Mouse (Mus musculus): ENCODE measurements around the gene Sumo3.

Sumo3 gene

DNA sequence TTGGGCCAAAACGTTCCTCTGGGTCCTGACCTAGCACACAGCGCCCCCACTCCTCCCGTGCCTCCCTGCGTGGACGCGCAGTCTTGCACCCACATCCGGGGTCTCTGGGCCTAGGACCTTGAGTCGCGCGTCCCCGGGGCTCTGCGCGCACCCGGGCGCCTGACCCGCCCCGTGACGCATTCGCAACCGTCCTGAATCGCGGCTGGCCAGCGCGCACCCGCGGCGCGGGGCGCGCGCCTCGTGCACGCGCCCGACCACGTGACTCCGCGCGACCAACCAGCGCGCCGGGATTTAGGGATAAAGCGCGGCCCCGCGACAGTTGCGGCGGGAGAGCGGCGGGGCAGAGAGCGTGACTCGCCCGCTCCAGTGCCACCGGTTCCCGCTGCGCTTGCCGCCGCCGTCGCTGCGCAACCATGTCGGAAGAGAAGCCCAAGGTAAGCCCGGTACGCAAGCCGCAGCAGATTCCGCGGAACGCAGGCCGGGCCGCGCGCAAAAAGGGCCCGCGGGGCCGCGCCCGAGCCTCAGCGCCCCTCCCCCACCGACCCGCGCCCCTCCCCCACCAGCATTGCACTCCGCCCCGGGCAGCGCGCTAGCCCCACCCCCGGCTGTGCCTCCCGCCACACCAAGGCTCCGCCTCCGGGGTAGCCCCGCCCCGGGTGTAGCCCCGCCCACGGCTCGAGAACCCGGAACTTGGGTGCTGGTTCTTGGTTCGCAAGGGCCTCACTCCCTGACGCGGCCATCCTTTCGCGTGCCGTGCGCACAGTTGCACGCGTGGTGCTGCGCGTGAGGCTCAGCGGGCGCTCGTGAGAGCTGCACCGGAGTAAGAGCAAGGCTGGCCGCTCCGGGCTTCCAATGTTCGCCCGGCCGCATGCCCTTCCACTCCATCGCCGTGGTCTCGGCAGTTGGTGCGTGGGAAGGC is at the start of gene Sumo3, which contains the start of gene Gm49325:
Gene Sumo3 (plus strand): TSS at position 190 of the 919 bp plus-strand sequence.
Gene Gm49325 (plus strand): TSS at position 290 of the 919 bp plus-strand sequence.
- DNase-seq (ENCODE audit: low spot score in 2 of 2), result peak; percentile 90

DNA sequence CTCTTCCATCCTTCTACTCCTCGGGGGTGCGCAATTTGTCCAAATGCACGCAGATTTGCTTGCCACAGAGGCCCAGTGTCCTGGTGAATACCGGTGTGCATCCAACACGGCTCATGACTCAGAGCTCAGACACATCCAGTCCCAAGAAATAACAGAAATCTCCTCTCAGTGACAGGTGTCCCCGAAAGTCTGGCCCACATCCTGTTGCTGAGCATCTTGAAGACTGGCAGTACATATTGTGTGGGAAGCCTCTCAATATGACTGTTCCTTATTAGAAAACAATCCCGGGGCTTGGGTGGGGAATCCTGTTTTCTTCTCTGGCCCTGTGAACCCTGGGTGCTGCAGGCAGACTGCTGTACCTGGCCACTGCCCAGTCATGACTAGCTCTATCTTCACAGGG is 49.3 kb upstream of the Sumo3 start:
- peak in 1 of 2 experiments; percentile 10 for DNase-seq (ENCODE audit: low spot score in 2 of 2)

DNA sequence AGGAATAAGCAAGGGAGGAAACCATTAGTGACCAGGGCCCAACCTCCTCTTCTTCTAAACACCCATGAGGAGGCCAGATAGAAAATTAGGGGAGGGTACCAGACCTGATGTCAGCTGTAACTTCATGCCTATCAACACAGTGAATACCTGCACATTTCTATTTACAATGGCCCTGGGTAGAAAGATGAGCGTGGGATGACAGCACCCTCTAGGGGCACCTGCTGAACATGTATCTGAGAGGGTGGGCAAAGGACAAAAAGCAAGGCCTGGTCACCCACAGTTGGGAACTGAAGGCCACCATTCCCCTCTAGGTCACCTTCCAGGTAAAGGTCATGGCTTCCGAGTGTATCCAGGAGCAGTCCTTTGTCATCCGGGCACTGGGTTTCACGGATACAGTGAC is 48.3 kb upstream of the Sumo3 start:
- DNase-seq (ENCODE audit: low spot score in 2 of 2), result no peak

DNA sequence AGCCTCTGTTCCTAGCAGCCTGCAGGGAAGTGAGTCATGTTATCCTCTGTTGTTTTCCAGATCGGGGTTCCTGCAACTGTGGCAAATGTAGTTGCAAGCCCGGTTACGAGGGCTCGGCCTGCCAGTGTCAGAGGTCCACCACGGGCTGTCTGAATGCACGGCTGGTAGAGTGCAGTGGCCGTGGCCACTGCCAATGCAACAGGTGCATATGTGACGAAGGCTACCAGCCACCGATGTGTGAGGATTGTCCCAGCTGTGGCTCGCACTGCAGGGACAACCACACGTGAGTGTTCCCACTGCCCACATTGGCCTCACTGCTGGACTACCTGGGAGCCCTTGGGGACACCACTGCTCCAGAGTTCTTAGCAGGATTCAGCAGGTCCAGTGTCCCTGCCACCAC is 45.8 kb upstream of the Sumo3 start:
- no peak for DNase-seq (ENCODE audit: low spot score in 2 of 2)

DNA sequence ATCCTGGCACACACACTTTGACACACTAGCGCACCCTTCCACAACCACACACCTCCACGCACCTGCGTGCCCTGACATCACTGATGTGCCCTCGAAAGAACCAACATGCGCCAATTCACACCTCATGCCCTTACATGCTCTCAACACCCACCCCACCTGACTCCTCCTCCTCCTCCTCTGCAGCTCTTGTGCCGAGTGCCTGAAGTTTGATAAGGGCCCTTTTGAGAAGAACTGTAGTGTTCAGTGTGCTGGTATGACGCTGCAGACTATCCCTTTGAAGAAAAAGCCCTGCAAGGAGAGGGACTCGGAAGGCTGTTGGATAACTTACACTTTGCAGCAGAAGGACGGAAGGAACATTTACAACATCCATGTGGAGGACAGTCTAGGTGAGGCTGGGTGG is 45.1 kb upstream of the Sumo3 start:
- DNase-seq (ENCODE audit: low spot score in 2 of 2), result no peak

DNA sequence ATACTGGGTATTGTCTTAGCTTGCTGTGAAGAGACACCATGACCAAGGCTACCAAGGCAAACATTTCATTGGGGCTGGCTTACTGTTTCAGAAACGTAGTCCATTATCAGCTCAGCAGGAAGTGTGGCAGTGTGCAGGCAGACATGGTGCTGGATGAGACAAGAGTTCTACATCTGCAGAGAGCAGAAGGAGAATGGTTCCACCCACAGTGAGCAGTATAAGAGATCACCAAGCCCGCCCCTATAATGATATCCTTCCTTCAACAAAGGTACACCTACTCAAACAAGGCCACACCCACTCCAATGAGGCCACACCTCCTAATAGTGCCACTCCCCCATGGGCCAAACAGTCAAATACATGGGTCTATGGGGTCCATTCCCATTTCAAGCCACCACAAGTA is 44.4 kb upstream of the Sumo3 start:
- DNase-seq (ENCODE audit: low spot score in 2 of 2), result no peak

DNA sequence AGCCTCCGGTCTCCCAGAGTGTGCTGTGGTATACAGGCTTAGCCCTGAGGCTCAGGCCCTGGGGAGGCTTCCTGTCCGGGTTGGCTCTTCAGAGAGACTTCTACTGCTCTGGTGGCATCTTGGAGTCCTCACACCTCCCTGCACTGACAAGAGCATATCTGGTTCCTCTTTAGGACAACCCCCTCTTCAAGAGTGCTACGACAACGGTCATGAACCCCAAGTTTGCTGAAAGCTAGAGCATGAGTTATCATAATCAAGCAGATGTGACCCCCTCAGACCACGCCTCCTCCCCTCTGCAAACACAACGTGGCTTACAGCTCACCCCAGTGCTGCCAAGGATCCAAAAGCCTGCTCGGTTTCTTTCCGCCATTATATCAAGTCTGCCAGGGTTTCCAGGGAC is 40.9 kb upstream of the Sumo3 start:
- DNase-seq (ENCODE audit: low spot score in 2 of 2), result no peak

DNA sequence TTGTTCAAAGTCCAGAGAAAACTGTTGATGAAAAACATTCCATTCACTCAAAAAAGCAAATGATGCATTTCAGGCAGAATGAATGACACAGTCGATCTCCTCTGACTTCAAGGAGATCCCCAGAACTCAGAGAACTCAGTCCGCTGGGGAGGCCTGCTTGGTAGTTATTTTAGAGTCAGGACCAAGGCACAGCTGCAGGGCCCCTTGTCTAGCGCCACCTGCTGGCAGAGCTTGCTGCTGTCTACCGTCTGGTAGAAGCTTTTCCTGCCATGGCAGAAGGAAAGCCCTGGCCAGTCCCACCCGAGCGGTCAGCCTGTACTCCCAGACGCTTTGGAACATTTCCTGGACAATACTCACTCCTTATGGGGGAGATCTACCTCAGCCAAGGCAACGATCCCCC is 39.2 kb upstream of the Sumo3 start:
- peak; percentile 35 to 44 for DNase-seq (ENCODE audit: low spot score in 2 of 2)

DNA sequence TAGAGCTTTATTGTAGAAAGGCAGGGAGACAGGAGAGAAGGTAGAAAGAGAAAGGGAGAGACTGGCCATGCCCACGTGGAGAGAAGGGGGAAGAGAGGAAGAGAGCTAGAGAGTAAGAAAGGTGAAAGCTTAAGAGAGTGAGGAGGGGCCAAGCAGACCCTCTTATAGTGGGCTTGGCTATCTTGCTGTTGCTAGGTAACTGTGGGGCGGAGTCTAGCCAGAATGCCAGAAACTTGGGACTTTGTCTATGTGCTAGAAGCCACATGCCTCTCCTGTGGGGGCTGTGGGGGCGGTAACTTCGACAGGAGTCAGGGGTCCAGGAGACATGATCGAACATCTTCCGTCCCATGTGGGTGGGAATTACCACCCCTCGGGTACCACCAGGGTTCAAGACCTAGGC is 36.4 kb upstream of the Sumo3 start:
- DNase-seq (ENCODE audit: low spot score in 2 of 2), result no peak

DNA sequence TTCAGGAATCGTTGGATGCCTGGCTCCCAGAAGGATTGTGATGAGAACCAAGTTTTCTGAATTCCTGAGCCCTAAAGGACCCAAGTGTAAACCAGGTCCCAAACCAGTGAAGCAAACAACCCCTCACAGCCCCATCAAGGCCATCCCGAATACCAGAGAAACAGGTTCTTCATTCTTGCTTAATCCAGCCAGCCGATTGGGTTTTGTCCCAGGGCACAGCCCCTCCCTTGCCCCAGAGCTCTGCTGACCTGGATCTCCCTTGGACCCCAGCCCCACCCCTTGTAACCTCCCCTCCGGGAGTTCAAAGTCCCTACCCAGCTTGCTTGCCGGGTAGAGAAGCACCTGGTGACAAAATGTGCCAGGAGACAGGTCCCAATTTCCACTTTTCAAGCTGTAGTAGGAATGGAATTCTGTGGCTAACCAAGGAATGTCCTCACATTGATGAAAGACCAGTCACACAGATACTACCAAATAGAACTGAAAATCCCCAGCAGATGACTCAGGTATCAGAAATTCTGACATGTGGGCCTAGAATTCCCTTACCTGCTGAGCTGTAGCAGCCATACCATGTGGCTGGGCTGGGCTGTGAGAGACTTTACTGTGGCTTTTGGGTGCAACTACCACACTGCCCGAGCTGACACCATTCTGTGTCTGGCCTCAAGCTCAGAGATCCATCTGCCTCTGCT is 35.8 kb upstream of the Sumo3 start:
- no peak for DNase-seq (ENCODE audit: low spot score in 2 of 2)

DNA sequence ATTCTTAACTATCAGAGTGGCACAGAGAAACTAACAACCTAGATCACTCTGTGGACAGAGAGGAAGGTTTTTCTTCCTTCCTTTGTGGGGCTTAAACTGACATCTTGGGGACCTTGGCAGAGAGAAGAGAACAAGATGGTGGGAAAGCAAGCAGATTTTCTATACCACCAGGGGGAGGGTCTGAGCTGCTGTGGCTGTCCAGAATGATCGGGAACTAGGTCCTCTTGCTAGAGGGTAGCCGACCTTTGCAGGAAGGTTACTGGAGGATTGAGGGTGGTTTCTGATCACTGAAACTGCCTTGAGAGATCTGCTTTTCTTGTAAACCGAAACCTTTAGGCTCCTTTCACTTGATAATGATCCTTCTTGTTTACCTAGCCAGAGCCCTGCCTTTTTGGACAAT is 33.7 kb upstream of the Sumo3 start:
- DNase-seq (ENCODE audit: low spot score in 2 of 2), result no peak

DNA sequence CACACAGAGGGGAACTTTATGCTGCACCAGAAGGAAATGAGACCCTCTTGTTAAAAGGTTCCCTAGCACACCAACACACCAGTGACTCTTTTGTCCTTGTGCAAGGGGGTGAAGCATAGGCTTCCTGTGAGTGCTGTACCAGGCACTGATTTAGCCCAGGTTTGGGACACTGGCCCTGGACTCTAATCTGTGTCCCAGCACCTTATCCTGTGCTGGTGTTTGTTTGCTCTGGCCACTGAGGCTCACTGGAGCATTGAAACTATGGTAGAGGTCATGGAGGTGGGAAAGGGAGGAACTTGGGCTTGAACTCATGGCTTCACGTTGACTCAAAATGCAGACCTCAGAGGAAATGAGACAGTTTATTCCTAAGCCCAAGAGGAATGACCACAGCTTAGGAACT is 32.7 kb upstream of the Sumo3 start:
- no peak for DNase-seq (ENCODE audit: low spot score in 2 of 2)

DNA sequence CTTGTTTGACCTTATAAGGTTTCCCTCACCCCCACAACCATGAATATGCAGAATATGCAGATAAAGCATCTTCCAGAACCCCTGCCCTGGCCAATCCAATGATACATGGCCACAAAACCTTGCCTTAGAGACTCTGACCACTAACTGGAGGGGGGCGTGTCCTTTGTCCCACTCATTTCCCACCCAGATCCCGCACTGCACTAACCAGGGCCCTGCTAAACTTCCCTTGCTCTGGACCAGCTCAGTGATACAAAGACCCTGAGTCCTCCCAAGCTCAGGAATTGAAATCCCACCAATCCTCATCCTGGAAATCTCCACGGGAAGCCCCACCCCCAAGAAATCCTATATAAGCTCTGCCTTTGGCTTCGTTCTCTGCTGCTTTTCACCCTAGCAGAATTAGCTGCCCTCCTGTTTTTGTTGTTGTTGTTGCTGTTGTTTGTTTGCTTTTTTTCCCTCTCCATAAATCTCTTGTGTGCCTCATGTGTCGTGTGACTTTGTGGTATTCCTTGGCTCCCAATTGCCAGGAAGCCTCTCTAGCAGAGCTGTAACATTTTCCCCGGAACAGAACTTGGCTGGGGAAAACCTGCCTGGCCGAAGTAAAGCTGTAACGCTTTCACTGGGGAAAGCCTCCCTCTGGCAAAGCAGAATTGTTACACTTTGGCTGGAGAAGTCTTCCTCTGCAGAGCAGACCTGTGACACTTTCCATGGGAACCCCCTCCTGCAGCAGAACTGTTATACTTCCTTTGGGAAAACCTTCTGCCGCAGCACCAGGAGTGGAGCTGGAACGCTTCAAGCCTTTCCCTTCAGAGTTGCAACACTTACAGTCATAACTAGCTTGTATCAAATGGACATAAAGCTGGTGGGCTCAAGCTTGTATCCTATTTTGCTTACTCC is 25.6 kb upstream of the Sumo3 start:
- DNase-seq (ENCODE audit: low spot score in 2 of 2), result no peak

DNA sequence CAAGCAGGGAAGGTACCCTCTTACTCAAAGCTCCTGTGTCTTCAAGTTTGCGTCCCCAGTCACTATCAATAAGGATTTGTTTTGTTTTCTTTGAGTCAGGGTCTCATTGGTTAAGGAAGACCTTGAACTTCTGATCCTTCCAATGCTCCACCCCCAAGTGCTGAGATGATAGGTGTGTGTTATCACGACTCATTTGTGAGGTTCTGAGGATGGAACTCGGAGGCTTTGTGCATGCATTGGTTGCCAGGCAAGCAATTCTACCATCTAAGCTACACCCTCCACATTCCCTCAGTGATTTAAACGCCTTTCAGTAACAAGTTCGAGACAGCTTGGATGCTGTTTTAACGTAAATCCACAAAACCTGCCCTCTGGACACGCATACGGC is 24.9 kb upstream of the Sumo3 start:
- DNase-seq (ENCODE audit: low spot score in 2 of 2), result no peak

DNA sequence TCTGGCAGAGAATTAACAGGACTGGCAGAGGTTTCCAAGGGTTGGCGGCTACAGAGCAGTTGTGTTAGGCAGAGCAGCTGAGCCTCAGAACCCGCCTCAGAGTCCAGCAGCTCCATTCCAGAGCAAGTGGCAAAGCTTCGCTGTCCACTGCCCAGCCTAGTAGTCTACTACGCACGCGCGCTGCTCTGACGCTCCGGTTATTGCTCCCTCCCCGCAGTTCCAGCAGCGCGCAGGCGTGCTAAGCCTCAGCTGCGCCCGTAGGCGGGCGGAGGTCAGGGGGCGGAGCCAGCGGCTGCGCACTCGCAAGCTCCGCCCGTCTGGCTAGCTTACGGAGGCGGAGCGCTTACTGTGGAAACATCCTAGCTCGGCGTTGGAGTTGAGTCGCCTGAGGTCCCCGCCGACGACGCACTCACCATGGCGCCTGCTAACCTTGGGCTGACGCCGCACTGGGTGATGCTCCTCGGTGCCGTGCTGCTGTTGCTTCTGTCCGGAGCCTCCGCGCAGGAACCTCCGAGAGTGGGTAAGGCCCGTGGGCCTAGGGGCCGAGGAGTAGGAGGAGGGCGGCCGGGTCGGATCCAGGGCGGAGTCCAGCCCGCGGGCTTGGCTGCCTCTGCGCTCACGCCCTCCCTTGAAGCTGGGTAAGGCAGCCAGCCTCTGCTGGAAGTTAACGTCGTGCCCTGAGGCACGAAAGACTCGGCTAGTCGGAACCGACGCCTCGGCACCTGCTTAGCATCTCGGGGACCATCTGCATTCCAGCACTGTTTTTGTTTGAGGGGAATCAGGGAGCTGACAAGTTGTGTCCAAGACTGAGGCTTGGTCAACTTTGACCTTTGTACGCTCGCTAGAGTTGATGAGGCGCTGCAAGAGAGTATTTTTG is 24.3 kb upstream of the Sumo3 start, which contains the start of gene Pttg1ip:
Gene Pttg1ip (plus strand): TSS at position 313 of the 877 bp plus-strand sequence.
- DNase-seq (ENCODE audit: low spot score in 2 of 2), result peak; percentile 91 to 93

DNA sequence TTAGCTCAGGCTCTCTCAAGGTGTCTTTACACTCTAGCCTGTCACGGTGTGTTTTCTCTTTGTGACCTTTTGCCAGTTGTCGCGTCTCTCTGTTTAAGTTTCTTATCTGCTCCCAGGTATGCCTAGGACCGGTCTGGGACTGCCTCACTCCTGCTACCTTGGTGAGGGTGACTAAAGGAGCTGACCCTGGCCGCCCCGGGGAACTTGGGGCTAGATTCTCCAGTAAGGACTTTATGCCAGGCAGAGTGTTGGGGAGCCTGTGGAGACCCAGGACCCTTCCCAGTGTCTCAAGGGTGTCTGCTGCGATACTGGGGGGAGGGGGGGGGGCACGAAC is 23.6 kb upstream of the Sumo3 start:
- DNase-seq (ENCODE audit: low spot score in 2 of 2), result no peak

DNA sequence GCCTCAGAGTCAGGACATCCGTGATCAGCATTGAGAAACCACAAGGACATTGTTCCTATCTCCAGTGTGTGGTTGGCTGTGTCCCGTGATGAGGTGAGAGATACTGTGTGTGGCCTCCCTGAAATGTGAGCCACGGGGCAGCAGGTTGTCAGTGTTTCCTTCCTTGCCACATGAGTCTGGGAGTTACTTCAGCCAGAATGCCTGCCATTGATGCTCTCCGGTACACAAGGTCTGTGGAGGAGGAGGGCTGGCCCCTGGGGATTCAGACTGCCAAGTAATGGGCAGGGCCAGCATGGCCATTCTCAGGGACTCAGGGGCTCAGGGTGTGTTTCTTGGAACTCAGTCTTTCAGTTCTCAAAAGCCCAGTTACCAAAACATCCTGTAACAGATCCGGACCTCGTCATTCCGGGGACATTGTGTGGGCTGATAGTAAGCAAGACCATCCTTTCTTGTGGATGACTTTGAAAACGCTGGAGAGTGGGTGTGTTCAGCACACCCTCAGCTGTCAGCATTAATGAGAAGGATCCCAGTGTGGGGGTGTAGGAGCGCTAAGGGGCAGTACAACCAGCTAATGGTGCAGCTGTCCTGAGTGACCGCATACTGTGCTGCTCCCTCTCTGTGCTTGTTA is 22.0 kb upstream of the Sumo3 start:
- no peak for DNase-seq (ENCODE audit: low spot score in 2 of 2)

DNA sequence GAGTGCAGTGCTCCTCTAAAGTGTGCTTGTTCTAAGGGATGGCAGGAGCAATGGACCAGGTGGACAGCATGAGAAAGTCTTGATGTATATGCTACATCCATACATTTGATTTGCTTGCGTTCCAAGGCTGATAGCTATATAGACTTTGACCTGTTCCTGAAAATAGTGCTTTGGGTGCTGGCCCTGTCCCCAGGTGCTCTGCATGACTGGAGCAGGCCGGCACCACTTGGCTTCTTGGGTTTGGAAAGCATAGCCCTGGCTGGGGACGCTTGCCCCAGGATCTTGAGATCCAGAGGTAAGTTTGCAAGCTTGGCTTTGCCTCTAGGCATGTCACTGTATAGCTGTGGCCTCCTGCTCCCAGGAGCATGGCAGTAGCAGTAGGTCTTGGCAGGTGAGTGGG is 19.3 kb upstream of the Sumo3 start:
- DNase-seq (ENCODE audit: low spot score in 2 of 2), result no peak

DNA sequence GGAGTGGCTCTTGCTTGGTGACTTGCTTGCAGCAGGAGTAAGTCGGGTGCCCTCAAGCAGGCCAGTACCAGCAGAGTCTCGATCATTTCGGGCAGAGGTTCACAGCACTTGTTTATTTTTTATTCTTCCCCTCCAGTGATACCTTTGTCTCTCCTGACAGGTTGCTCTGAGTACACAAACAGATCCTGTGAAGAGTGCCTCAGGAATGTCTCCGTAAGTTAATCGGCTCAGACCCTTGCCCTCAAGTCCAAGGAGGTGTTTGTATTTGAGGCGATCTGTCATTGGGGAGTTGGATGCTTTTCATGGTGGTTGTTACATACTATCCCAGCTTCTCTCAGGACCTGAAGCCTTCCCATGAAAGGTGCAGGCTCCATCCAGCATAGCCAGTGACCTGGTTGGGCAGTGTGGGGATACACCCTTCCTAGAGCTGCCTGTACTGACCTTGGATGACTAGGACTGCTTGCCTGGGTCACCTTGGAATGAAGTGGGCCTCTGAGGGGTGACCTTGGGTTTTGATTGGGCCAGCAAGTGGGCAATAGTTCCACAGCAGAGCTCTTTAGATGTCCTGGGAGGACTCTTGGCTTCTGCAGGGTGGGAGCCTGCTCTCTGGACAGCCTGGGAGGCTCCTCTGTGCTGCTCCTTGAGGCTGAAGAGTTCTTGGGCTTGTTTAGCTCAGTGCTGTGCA is 18.7 kb upstream of the Sumo3 start:
- no peak for DNase-seq (ENCODE audit: low spot score in 2 of 2)

DNA sequence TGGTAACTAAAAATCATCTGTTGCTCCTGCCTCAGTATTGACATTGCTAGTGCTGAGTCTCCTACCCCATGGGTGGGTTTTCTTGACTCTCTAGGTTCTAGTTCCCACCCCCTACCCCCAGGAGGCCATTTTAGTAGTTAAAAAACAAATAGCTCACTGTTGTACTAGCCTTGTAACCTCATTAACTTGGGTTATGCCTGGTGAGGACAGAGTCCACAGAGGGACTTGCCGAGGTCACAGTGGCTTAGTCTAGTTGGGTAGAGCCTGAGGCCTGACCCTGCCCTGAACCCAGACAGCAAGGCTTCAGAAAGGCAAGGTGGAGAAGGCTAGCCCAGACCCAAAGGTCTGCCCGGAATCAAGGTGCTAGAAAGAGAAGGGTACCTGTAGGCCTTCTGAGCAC is 17.9 kb upstream of the Sumo3 start:
- no peak for DNase-seq (ENCODE audit: low spot score in 2 of 2)

All from right cerebral cortex, postnatal 36 days (tissue).